Mouse (Mus musculus): ENCODE results near the gene Bnip2.

DNA sequence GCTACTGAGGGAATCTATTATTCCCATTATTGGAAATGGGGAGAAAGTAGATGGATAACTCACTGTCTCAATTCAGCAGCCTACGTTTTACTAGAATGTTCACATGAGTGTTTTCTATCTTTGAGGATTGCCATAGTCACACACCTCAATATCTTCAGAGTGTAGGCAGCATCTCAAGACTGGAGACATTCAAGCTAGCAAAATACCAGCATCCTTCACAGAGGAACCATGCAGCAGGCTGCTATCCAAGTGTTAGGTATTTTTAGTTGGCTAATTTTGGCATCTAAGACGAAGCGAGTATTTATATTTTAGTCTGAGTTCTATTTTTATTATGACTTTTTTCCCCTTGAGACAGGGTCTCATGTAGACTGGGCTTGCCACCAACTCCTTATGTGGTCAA, 24.9 kb upstream of the Bnip2 start:
- TF ChIP-seq CTCF (IDR thresholded peaks at IDR 0.05; ENCODE audit: insufficient read depth, low read length) = no peak
- no peak for TF ChIP-seq POLR2A (IDR thresholded peaks at IDR 0.05; ENCODE audit: borderline replicate concordance, extremely low read depth, low read depth, low read length)

All from lung, adult 2 months (tissue).